Mouse (Mus musculus) cerebellum, adult 11-12 months (tissue): ENCODE results near the gene Pnrc1.
A peak's percentile ranks its signal among the peaks of the same experiment; 100 is the strongest.

Source experiments
- DNase-seq: peaks from one replicate; pipeline ENCODE4 v3.0.0; 2022

The Pnrc1 gene

DNA sequence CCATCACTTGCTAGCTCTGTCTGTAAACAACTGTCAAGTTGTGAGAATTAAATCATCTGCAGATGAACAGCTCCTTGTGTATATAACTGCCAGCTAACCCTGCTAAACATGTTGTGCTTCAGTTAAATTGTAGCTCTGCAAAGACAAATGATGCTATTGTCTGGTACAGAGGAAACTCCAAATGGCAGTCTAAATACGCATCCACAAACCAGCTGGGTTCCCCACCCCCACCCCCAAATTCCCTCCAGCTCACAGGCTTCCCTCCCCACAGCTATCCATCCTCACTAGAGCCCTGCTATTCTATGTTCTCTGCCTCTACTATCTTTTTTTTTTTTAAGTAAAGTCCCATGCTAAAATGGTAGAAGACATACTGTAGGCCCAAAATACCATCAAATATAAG, 68.1 kb downstream of the Pnrc1 start:
- DNase-seq, result no peak

DNA sequence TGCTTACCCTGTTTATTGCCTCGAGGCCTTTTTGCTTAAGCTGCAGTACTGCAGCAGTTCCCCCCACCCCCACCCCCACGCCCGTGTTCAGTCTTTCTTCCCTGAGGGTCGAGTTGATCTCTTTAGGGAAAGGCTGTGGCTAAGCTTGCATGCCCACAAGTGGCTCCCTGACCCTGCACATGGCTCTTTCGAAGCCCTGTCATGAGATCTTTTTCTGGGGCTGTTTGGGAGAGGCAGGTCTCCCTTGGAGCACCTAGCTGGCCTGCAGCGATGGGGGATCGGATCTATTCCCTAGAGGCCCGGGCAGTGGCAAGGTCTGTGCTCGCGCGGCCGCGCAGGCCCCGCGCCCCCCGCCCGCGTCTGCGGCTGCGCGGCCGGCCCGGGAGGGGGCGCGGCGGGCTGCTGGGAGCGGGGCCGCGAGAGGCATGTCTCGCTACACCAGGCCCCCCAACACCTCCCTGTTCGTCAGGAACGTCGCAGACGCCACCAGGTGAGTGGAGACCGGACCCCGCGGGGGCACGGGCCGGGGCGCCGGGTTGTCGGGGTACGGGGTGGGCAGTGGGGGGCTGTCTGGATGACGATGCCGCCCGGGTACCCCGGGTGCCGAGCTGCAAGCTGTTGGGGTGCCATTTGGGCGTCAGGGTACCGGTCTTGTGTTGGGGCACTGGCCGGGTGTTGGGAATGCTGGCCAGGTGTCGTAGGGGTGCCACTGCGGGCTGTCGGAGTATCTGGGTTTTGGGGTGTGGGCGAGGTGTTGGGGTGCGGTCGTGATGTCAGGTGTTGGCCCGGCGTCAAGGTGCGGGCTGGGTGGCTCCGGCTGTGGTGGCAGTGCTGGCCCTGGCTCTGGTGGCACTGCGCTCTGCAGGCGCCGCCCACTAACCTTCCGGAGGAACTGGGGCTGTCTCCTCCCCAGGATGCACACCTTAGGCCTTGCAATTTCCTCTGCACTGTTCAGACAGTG, 80.8 kb downstream of the Pnrc1 start, which contains the start of gene Srsf12:
Gene Srsf12, plus strand, starts transcription at position 111 of the 961 bp plus-strand sequence.
- peak; percentile 80 for DNase-seq

DNA sequence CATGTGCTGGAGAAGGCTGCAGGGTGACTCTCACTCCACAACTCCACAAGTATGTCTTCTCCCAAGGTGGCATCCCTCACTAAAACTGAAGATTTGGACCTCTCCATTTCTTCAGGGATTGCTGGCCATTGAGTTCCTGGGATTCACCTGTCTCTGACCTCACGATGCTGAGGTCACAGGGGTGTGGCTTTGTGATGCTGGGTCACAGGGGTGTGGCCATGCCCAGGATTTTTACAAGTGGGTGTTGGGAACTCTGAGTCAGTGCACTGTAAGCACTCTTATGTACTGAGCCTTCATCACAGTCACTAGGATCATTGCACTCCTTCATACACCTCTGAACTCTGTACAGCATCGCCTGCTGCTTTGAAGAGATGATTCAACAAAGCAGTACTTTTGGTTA, 82.4 kb downstream of the Pnrc1 start:
- DNase-seq, result no peak

DNA sequence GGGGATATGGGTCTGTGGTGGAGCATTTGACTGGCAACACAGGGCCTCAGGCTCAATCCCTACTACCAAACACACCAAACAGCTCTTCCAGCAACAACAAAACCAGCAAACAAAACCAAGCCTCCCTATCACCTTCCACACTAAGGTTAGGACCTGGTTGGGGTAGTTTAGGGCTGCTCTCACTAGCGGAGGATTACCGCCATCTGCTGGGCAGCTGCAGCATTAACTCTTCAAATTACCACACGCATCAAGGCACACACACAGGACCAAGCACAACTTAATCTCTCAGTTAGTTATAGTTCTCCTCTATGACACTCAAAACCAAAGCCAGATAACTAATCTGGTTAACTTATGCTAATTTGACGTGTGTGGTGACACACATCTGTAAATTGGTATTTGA, 85.3 kb downstream of the Pnrc1 start:
- DNase-seq, result peak; percentile 51

DNA sequence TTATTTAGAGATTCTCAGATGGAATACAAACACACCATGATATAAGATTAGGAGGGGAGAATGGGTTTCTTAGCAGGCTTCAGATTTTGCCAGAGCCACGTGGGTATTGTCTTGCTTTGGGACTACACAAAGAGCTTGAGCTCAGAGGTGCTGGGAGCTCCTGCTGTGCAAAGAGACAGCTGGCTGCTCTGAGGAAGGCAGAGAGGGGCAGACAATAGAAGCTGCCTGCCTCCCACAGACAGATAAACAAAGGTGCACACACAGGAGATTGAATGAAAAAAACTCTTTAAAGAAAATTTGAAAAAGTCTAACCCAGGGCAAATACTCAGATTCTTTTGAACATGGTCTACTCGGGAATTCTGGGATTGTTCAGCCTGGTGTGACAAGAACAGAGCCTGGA, 91.8 kb downstream of the Pnrc1 start:
- no peak for DNase-seq
